Mouse (Mus musculus) lung, postnatal 0 days (tissue): ENCODE measurements around the gene Fem1b. TPM values are rescaled to one million over a fixed set of nuclear protein-coding genes. Genes with fewer than 3 reads are reported as not detected.

ENCODE experiments used
- ATAC-seq: fragments of 200-750 bp; cut with Nextera tagmentation; 2 replicates; pipeline ENCODE4 v1.8.0; 2017; ENCODE audit warnings: moderate library complexity
- DNase-seq: peaks from one replicate; pipeline ENCODE4 v3.0.0-alpha.2; 2016; ENCODE audit warnings: low spot score
- H3K27ac ChIP-seq: fragments of 300-500 bp; sonication (generic); 2 replicates; pipeline ENCODE4 v1.5.1; 2014; ENCODE audit warnings: antibody characterized with exemption, mild to moderate bottlenecking, low read length, mixed read lengths
- H3K27me3 ChIP-seq: fragments of 300-500 bp; sonication (generic); replicated peaks from 2 replicates; pipeline ENCODE4 v1.6.1; 2014; ENCODE audit warnings: low read length, mixed read lengths; ENCODE audit not compliant: insufficient read depth
- H3K36me3 ChIP-seq: fragments of 300-500 bp; sonication (generic); 2 replicates; pipeline ENCODE4 v1.6.1; 2014; ENCODE audit warnings: low read length, mixed read lengths; ENCODE audit not compliant: insufficient read depth
- H3K4me1 ChIP-seq: fragments of 300-500 bp; sonication (generic); 2 replicates; pipeline ENCODE4 v1.6.1; 2014; ENCODE audit warnings: antibody characterized with exemption, low read depth, low read length, mixed read lengths; ENCODE audit not compliant: insufficient read depth
- H3K4me2 ChIP-seq: fragments of 300-500 bp; sonication (generic); replicated peaks from 2 replicates; pipeline ENCODE4 v1.6.1; 2014; ENCODE audit warnings: low read depth, mild to moderate bottlenecking, low read length, moderate library complexity, mixed read lengths
- H3K4me3 ChIP-seq: fragments of 300-500 bp; sonication (generic); 2 replicates; pipeline ENCODE4 v1.5.1; 2014; ENCODE audit warnings: low read depth, low read length
- H3K9ac ChIP-seq: fragments of 300-500 bp; sonication (generic); replicated peaks from 2 replicates; pipeline ENCODE4 v1.6.1; 2014; ENCODE audit warnings: low read depth, mild to moderate bottlenecking
- H3K9me3 ChIP-seq: fragments of 300-500 bp; sonication (generic); 2 replicates; pipeline ENCODE4 v1.6.1; 2016; ENCODE audit warnings: low read length, mixed read lengths
- CTCF ChIP-seq: IDR thresholded peaks from 2 replicates; pipeline ENCODE4 v1.5.1; 2016; ENCODE audit warnings: antibody characterized with exemption, mild to moderate bottlenecking
- EP300 ChIP-seq: IDR thresholded peaks from 2 replicates; pipeline ENCODE4 v1.6.1; 2016; ENCODE audit warnings: antibody characterized with exemption, mild to moderate bottlenecking, control low read depth
- WGBS: fragments of 180-500 bp; shearing (Covaris S2); extraction: QIAGEN DNeasy Blood & Tissue Kit; methylation state at CpG from one replicate; pipeline ENCODE4 v1.1.7; 2014; 5-methylcytosine and 5-hydroxymethylcytosine counted together
- polyA plus RNA-seq: library from polyadenylated mRNA; unstranded; fragments of >200 nt; fragmentation: Nextera tagmentation; extraction: Ambion mirVana; gene quantifications from 2 replicates; pipeline ENCODE4 v1.2.1, GENCODE M21; 2015

Gene Fem1b
- polyA plus RNA-seq, 1 experiment from 2014 or later: 9.2 TPM

DNA sequence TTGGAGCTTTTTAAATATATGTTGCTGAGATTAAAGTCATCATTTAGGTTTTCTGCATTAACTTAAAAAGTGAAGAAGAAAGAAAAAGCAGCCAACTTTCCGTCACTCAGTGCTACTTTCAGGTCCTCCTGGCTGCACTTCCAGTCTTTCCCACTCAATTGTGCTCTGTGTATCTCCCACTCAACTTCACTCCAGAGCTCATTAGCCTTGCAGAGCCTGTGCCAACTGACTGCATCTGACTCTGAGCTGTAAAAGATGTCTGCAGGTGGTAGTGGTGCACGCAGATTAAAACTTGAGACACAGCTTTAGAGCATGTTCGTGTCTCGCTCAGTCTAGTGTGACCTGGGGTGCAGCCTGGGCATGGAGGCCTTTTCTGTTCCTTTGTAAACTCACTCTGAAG lies 53.4 kb downstream of the Fem1b start:
- H3K9ac ChIP-seq: no peak overlapping the region
- no peak overlapping the region for H3K27ac ChIP-seq
- ATAC-seq (no peak), DNase-seq (no peak)
- 62% methylated on average over 4 of the region's 4 CpGs for WGBS
- no peaks in the 10 kb centered on the region for H3K36me3 ChIP-seq
- H3K9me3 ChIP-seq: no peaks in the 10 kb centered on the region
- no peaks in the 10 kb centered on the region for H3K4me1 ChIP-seq
- TF ChIP-seq EP300 (no peak), CTCF (no peak)
- no peak overlapping the region for H3K4me2 ChIP-seq
- H3K27me3 ChIP-seq: no peaks in the 10 kb centered on the region
- no peak overlapping the region for H3K4me3 ChIP-seq

DNA sequence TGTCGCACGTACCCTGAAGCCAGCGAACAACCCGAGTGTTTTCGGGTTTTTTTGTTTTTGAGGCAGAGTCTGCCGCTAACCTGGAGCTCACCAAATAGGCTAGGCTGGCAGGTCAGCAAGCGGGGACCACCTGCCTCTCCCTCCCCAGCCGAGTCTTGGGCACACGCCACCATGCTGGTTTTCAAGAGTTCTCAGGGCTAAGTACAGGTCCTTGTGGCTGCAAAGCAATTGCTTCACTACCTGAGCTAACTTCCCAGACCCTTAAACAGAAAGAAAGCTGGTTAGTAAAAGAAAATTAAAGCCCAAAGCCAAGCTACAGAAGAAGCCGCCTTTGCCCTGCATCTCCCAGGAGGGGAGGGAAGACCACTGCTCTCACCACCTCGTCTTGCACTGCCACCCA lies 61.4 kb downstream of the Fem1b start:
- ATAC-seq: peak; percentile 66
- no peaks in the 10 kb centered on the region for H3K36me3 ChIP-seq
- no peak overlapping the region for H3K4me3 ChIP-seq
- H3K27me3 ChIP-seq: no peaks in the 10 kb centered on the region
- no peak overlapping the region for H3K9ac ChIP-seq
- TF ChIP-seq CTCF: no peak
- no peak for TF ChIP-seq EP300
- DNase-seq: peak; percentile 64
- no peak overlapping the region for H3K4me2 ChIP-seq
- peak overlapping the region; percentile 64; the same call in 1 of the 2 replicates for H3K27ac ChIP-seq
- peaks cover 3% of the 10 kb centered on the region for H3K4me1 ChIP-seq
- WGBS: 70% methylated on average over 11 of the region's 11 CpGs
- H3K9me3 ChIP-seq: no peaks in the 10 kb centered on the region

- peak; percentile 29 for DNase-seq
- H3K4me1 ChIP-seq: peaks cover 3% of the 10 kb centered on the region
- WGBS: 30% methylated on average over 6 of the region's 6 CpGs
- no peak overlapping the region for H3K9ac ChIP-seq
- no peaks in the 10 kb centered on the region for H3K36me3 ChIP-seq
- no peak overlapping the region for H3K4me2 ChIP-seq
- no peak overlapping the region for H3K4me3 ChIP-seq
- H3K27ac ChIP-seq: peak overlapping the region; percentile 33; the same call in 1 of the 2 replicates
- TF ChIP-seq CTCF: no peak
- TF ChIP-seq EP300: no peak
- no peak for ATAC-seq
- H3K9me3 ChIP-seq: no peaks in the 10 kb centered on the region
- H3K27me3 ChIP-seq: no peaks in the 10 kb centered on the region
Measured at GRCm38 (mm10) chr9:62749666-62750065, 62.1 kb downstream of the Fem1b start.

GRCm38 (mm10) chr9:62746646-62747045 lies 65.1 kb downstream of the Fem1b start:
- H3K27ac ChIP-seq: no peak overlapping the region
- no peak for ATAC-seq

GRCm38 (mm10) chr9:62744558-62745275 lies 67.0 kb downstream of the Fem1b start:
- 46% methylated on average over 7 of the region's 7 CpGs for WGBS
- H3K36me3 ChIP-seq: no peaks in the 10 kb centered on the region
- no peak overlapping the region for H3K4me3 ChIP-seq
- H3K9ac ChIP-seq: no peak overlapping the region
- no peaks in the 10 kb centered on the region for H3K9me3 ChIP-seq
- no peak overlapping the region for H3K27ac ChIP-seq
- ATAC-seq: peak; percentile 94
- H3K4me2 ChIP-seq: no peak overlapping the region
- peak; percentile 87 for DNase-seq
- H3K27me3 ChIP-seq: no peaks in the 10 kb centered on the region
- peak; percentile 91 for TF ChIP-seq CTCF
- peak; percentile 46 for TF ChIP-seq EP300
- peaks cover 3% of the 10 kb centered on the region; the same call in 1 of the 2 replicates for H3K4me1 ChIP-seq

More at GRCm38 (mm10) chr9:62746646-62747045, 65.1 kb downstream of the Fem1b start:
- no peak for TF ChIP-seq CTCF
- TF ChIP-seq EP300: no peak
- H3K4me2 ChIP-seq: no peak overlapping the region
- peaks cover 3% of the 10 kb centered on the region; the same call in 1 of the 2 replicates for H3K4me1 ChIP-seq
- no peaks in the 10 kb centered on the region for H3K27me3 ChIP-seq
- WGBS: 58% methylated on average over 6 of the region's 6 CpGs
- H3K36me3 ChIP-seq: no peaks in the 10 kb centered on the region
- peak; percentile 33 for DNase-seq
- H3K4me3 ChIP-seq: no peak overlapping the region
- H3K9ac ChIP-seq: no peak overlapping the region
- H3K9me3 ChIP-seq: no peaks in the 10 kb centered on the region

Other genes starting within 250 kb of the Fem1b start
- 0.18 and 0.35 TPM in 2 replicates for gene Itga11, start 134.1 kb downstream of the Fem1b start, polyA plus RNA-seq
- 19.1 and 20.3 TPM in 2 replicates for gene Cln6, start 26.9 kb upstream of the Fem1b start, polyA plus RNA-seq
- gene Calml4, start 46.1 kb upstream of the Fem1b start, polyA plus RNA-seq: 19.7 and 20.6 TPM in 2 replicates
- gene Pias1, start 176.0 kb upstream of the Fem1b start, polyA plus RNA-seq: 58.1 and 59.6 TPM in 2 replicates